Mouse (Mus musculus) mesoderm, embryonic 11.5 days (tissue): Measurements from ENCODE around the gene Traf7.

Experiments used
- DNase-seq: peaks from one replicate; pipeline ENCODE4 v3.0.0-alpha.2; 2012; ENCODE audit warnings: low read depth, low spot score

Gene Traf7

GRCm38 (mm10) chr17:24477053-24477984, 50.4 kb downstream of the Traf7 start:
- no peak for DNase-seq

GRCm38 (mm10) chr17:24476022-24476776, 51.5 kb downstream of the Traf7 start:
- no peak for DNase-seq

- DNase-seq, result no peak
These were observed 52.2 kb downstream of the Traf7 start for GRCm38 (mm10) chr17:24475586-24475985.

GRCm38 (mm10) chr17:24474557-24474956, 53.2 kb downstream of the Traf7 start:
- DNase-seq, result no peak

DNA sequence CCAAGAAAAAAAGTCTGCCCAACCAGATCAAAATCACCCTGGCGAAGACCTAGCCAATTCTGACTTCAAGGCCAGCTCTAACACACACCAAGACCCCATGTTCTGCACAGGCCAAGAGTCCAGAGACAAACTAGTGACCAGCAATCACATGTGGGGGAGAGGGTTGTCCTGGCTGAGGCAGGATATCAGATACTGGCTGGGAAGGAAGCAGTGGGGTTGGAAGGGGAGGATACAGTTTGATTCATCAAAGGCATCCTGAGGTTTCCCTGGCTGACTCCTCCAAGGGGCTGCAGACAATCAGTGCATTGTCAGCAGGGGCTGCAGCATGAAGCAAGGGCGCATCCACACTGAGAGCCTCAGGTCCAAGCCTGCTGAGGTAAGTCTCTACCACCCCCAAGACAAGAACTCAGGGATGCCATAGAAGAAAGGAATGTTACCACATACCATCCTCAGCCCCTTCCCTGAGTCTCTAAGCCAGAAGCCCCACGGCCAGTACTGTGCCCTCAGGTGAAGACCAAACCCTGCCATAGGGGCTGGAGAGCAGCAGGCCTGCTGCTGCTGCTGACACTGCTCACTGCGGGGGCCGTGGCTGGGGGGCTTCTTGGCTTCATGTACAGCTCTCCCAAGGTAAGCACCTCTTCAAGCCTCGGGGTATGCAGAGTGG, 54.0 kb downstream of the Traf7 start, which contains the start of gene Bricd5:
TSS of gene Bricd5 (plus strand) at position 273 of the 664 bp plus-strand sequence.
- DNase-seq, result no peak

- DNase-seq, result no peak
These were observed 55.2 kb downstream of the Traf7 start for GRCm38 (mm10) chr17:24472512-24472911.

DNA sequence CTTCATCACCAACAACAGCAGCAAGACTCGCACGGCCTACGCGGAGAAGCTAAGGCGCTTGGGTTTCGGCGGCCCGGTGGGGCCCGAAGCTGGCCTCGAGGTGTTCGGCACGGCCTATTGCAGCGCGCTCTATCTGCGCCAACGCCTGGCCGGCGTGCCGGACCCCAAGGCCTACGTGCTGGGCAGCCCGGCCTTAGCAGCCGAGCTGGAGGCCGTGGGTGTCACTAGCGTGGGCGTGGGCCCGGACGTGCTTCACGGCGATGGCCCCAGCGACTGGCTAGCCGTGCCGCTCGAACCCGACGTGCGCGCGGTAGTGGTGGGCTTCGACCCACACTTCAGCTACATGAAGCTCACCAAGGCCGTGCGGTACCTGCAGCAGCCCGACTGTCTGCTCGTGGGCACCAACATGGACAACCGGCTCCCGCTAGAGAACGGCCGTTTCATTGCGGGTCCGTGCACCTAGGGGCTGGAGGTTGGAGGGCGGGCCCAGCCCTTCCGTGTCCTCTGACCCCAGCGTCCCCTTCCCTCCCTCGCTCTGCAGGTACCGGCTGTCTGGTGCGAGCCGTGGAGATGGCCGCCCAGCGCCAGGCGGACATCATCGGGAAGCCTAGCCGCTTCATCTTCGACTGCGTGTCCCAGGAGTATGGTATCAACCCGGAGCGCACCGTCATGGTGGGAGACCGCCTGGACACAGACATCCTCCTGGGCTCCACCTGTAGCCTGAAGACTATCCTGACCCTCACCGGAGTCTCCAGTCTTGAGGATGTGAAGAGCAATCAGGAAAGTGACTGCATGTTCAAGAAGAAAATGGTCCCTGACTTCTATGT, 56.8 kb downstream of the Traf7 start:
- DNase-seq, result peak; percentile 26

GRCm38 (mm10) chr17:24469910-24470602, 57.7 kb downstream of the Traf7 start, which contains the start of the genes E4f1 and Pgp:
E4f1 (minus strand) TSS chr17:24470313.
Pgp (plus strand) TSS chr17:24470392.
- DNase-seq, result peak; percentile 99

GRCm38 (mm10) chr17:24469336-24469909, 58.3 kb downstream of the Traf7 start:
- no peak for DNase-seq

DNA sequence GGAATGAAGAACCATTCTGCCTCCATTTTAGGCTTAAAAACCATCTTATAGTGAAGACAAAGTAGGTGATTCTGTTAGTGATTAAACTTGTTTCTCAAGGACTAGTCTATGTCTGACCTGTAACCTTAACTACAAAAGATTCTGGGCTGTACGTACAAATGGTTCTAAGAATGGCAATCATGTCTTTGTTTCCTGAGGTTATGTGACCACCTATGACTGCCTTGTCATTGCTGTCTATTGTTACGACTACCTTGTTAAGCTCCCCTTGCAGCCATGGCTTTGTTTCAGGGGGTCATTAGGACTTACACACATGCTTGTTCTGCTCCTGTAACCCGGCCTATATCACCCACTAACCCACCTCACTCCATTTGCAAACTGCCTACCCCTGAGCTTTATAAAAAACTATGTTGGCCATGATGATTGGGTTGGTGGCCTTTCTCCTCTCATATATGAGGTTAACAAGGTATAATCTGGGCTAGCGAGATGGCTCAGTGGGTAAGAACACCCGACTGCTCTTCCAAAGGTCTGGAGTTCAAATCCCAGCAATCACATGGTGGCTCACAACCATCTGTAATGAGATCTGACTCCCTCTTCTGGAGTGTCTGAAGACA, 59.0 kb downstream of the Traf7 start:
- DNase-seq, result no peak

GRCm38 (mm10) chr17:24463374-24464133, 64.2 kb downstream of the Traf7 start:
- DNase-seq, result no peak

DNA sequence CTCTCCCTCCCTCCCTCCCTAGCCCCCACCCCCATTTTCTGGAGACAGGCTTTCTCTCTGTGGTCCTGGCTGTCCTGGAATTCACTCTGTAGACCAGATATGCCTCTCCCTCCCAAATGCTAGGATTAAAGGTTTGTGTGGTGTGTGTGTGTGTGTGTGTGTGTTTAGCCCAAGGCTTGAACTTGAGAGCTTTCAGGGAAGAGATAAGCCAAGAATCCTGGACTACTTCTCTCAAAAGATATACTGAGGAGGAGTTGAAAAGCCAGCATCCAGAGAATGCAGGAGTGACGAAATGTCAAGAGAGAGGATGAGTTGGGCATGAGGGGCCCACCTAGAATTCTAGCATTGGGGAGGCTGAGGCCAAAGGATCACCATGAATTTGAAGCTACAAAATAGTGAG, 64.8 kb downstream of the Traf7 start:
- no peak for DNase-seq

GRCm38 (mm10) chr17:24461580-24461979, 66.2 kb downstream of the Traf7 start:
- DNase-seq, result no peak
